Mouse (Mus musculus) cerebellum, postnatal 4 days (tissue): ENCODE results near the gene Olfr1367.

Source experiments
- DNase-seq, 2 experiments: peaks; one replicate each; pipeline ENCODE4 v3.0.0; 2022; ENCODE audit warnings: low spot score in 2 of 2, mixed read lengths in 1 of 2

The Olfr1367 gene

GRCm38 (mm10) chr13:21346610-21347009 lies at the start of gene Olfr1367:
Olfr1367 (plus strand) TSS chr13:21346910.
- DNase-seq, result no peak

- no peak for DNase-seq
Observed at GRCm38 (mm10) chr13:21298557-21298956, 48.2 kb upstream of the Olfr1367 start.

- DNase-seq, result no peak
Observed at GRCm38 (mm10) chr13:21304483-21305066, 42.1 kb upstream of the Olfr1367 start.

- DNase-seq, result no peak
Observed at GRCm38 (mm10) chr13:21309788-21310187, 36.9 kb upstream of the Olfr1367 start.

GRCm38 (mm10) chr13:21311926-21312325 lies 34.8 kb upstream of the Olfr1367 start, which contains the start of gene Gpx6:
Gpx6 (plus strand) TSS chr13:21312125.
- no peak for DNase-seq

GRCm38 (mm10) chr13:21312854-21313253 lies 33.9 kb upstream of the Olfr1367 start:
- DNase-seq, result no peak

GRCm38 (mm10) chr13:21313903-21314302 lies 32.8 kb upstream of the Olfr1367 start:
- DNase-seq, result no peak

GRCm38 (mm10) chr13:21320262-21320661 lies 26.4 kb upstream of the Olfr1367 start:
- DNase-seq, result no peak

- no peak for DNase-seq
Observed at GRCm38 (mm10) chr13:21321890-21322494, 24.7 kb upstream of the Olfr1367 start.

- DNase-seq, result peak in 1 of 2 experiments; percentile 17
Observed at GRCm38 (mm10) chr13:21322509-21323375, 24.0 kb upstream of the Olfr1367 start.

- DNase-seq, result no peak
Observed at GRCm38 (mm10) chr13:21323405-21323804, 23.3 kb upstream of the Olfr1367 start.

- DNase-seq, result no peak
Observed at GRCm38 (mm10) chr13:21326191-21326590, 20.5 kb upstream of the Olfr1367 start.

- peak; percentile 77 to 82 for DNase-seq
Observed at GRCm38 (mm10) chr13:21326657-21327211, 20.0 kb upstream of the Olfr1367 start.

GRCm38 (mm10) chr13:21327424-21327823 lies 19.3 kb upstream of the Olfr1367 start:
- DNase-seq, result no peak

GRCm38 (mm10) chr13:21350593-21350992 lies 3.9 kb downstream of the Olfr1367 start:
- no peak for DNase-seq

- DNase-seq, result peak; percentile 49 to 78
Observed at GRCm38 (mm10) chr13:21362621-21363248, 16.0 kb downstream of the Olfr1367 start, which contains the start of gene Zscan12. Zscan12 (plus strand) TSS chr13:21362820.

GRCm38 (mm10) chr13:21363719-21364118 lies 17.0 kb downstream of the Olfr1367 start:
- no peak for DNase-seq

- no peak for DNase-seq
Observed at GRCm38 (mm10) chr13:21366635-21367034, 19.9 kb downstream of the Olfr1367 start.

GRCm38 (mm10) chr13:21372700-21373099 lies 26.0 kb downstream of the Olfr1367 start:
- no peak for DNase-seq

- no peak for DNase-seq
Observed at GRCm38 (mm10) chr13:21377773-21378172, 31.1 kb downstream of the Olfr1367 start.

GRCm38 (mm10) chr13:21395211-21395610 lies 48.5 kb downstream of the Olfr1367 start:
- no peak for DNase-seq

- no peak for DNase-seq
Observed at GRCm38 (mm10) chr13:21395623-21396022, 48.9 kb downstream of the Olfr1367 start.
